Mouse (Mus musculus) thymus, adult 2 months (tissue): ENCODE results near the gene Got1. TPM values are rescaled to one million over a fixed set of nuclear protein-coding genes. Genes with fewer than 3 reads are reported as not detected.
A peak's percentile ranks its signal among the peaks of the same experiment; 100 is the strongest.

Source experiments
- DNase-seq: peaks from one replicate; pipeline ENCODE4 v3.0.0; 2021
- H3K27ac ChIP-seq: fragments of 200-500 bp; 2 replicates; pipeline ENCODE4 v1.5.1; 2012; ENCODE audit warnings: low read length, control low read depth; ENCODE audit not compliant: control insufficient read depth, insufficient read depth
- H3K27me3 ChIP-seq: fragments of 200-500 bp; 2 replicates; pipeline ENCODE4 v1.6.1; 2012; ENCODE audit warnings: mild to moderate bottlenecking, low read length, moderate library complexity, mixed read lengths; ENCODE audit not compliant: control insufficient read depth, insufficient read depth
- H3K36me3 ChIP-seq: fragments of 200-500 bp; 2 replicates; pipeline ENCODE4 v1.6.1; 2012; ENCODE audit warnings: mild to moderate bottlenecking, low read length, moderate library complexity; ENCODE audit not compliant: control insufficient read depth, insufficient read depth
- H3K4me1 ChIP-seq: fragments of 200-500 bp; replicated peaks from 2 replicates; pipeline ENCODE4 v1.6.1; 2012; ENCODE audit warnings: low read length; ENCODE audit not compliant: control insufficient read depth, insufficient read depth
- H3K4me3 ChIP-seq: fragments of 200-500 bp; 2 replicates; pipeline ENCODE4 v1.5.1; 2012; ENCODE audit warnings: mild to moderate bottlenecking, low read length, control low read depth, moderate library complexity; ENCODE audit not compliant: control insufficient read depth, insufficient read depth
- CTCF ChIP-seq: fragments of 200-500 bp; IDR thresholded peaks from 2 replicates; pipeline ENCODE4 v1.5.1; 2012; ENCODE audit warnings: mild to moderate bottlenecking, control low read depth, low read length, moderate library complexity, borderline replicate concordance; ENCODE audit not compliant: control insufficient read depth, poor library complexity, insufficient read depth; ENCODE audit errors: extremely low read depth
- POLR2A ChIP-seq: fragments of 200-500 bp; IDR thresholded peaks from 2 replicates; pipeline ENCODE4 v1.6.1; 2012; ENCODE audit warnings: mild to moderate bottlenecking, low read length, control low read depth, moderate library complexity; ENCODE audit not compliant: control insufficient read depth, poor library complexity, insufficient read depth; ENCODE audit errors: extremely low read depth
- WGBS: fragments of 180-500 bp; shearing (Covaris S2); methylation state at CpG from one replicate; pipeline ENCODE4 v1.1.7; 2018; 5-methylcytosine and 5-hydroxymethylcytosine counted together
- polyA plus RNA-seq: library from polyadenylated mRNA; depleted of rRNA; stranded (reverse); fragments of >200 nt; gene quantifications from 2 replicates; pipeline ENCODE4 v1.2.3, GENCODE M21; 2012

Got1 gene
- polyA plus RNA-seq, 1 experiment = 41.4 TPM

DNA sequence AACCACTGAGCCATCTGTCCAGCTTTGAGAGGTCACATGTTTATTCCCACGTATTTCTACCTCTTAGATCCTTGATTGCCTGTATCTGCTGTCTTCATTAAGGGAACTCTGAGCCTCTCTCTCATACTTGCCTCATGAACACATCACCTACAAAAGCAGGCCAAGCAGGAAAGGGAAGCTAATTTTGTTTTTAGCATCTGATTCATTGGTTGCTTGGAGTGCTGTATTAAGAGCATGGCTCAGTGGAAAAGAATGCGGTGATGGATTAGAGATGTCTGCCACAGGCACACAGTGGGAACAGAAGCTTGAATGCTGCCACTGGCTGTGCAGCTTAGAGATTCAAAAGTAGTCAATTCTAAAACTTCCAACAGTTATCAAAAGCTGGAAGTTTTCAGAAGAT is 35.8 kb upstream of the Got1 start:
- no peak for DNase-seq
- no peak overlapping the region for H3K27ac ChIP-seq
- WGBS = 93% methylated on average over 2 of the region's 2 CpGs
- no peaks in the 10 kb centered on the region for H3K4me1 ChIP-seq
- no peak overlapping the region for H3K4me3 ChIP-seq
- TF ChIP-seq POLR2A = no peak
- no peak for TF ChIP-seq CTCF
- H3K27me3 ChIP-seq = no peaks in the 10 kb centered on the region
- no peaks in the 10 kb centered on the region for H3K36me3 ChIP-seq

DNA sequence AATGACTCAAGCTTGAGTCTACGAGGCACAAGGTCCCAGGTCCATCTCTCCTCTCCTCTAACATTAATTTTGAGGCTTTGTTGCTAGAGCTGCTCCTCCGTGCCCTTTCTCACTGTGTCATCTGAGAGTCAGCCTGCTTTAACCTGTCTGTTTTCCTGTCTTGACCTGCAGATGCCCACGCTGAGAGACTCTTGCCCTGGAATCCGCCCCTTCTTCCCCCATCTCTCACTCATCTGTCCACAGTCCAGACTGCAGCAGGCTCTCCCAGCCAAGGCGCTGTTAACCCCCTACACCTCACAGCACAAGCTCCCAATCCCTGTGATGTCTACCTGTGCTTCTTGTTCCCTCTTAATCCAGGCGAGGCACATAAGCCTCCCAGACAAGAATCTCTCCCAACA is 27.1 kb upstream of the Got1 start:
- TF ChIP-seq POLR2A (no peak), CTCF (no peak)
- no peak overlapping the region for H3K27ac ChIP-seq
- 78% methylated on average over 6 of the region's 6 CpGs for WGBS
- H3K4me3 ChIP-seq = no peak overlapping the region
- DNase-seq = no peak
- no peaks in the 10 kb centered on the region for H3K4me1 ChIP-seq
- H3K36me3 ChIP-seq = no peaks in the 10 kb centered on the region
- no peaks in the 10 kb centered on the region for H3K27me3 ChIP-seq

DNA sequence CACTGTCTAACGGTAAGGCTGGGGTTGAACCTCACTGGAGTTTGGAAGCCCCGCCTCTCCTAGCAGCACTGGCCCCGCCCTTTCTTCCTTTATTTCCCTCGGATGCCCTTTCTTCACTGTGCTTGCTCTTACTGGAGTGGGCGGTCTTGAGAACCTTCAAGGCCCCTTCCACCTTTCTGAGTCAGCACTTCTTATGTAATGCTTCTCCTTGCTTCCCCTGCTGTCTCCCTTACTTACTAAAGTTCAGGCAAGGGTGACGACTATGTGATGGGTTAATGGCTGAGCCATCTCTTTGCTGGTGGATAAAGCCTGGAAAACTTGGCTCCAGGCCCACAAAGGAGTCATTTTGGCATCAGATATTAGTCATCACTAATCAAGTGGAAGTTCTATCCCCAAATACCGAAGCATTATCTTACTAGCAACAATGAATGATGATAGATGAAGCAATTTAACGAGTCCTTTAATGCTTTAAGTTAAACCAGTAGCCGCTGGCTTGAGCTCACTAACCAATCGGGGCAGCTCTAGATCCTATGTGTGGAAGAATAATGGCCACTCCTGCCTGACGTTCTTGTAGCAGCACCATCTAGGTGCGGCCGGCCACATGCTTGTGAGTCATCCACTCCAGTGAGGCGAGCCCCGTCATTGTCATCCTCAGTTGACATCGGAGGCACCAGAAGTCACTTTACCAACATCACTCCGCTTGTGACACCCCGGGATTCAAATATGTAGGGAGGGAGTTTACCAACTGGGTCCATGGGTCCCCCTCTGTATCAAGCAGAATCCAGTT is 26.5 kb upstream of the Got1 start:
- Histone ChIP-seq H3K27me3 (no peaks in the 10 kb centered on the region), H3K4me1 (no peaks in the 10 kb centered on the region), H3K4me3 (no peak overlapping the region), H3K36me3 (no peaks in the 10 kb centered on the region), H3K27ac (no peak overlapping the region)
- DNase-seq = no peak
- TF ChIP-seq CTCF = no peak
- TF ChIP-seq POLR2A = no peak
- 79% methylated on average over 18 of the region's 18 CpGs for WGBS

DNA sequence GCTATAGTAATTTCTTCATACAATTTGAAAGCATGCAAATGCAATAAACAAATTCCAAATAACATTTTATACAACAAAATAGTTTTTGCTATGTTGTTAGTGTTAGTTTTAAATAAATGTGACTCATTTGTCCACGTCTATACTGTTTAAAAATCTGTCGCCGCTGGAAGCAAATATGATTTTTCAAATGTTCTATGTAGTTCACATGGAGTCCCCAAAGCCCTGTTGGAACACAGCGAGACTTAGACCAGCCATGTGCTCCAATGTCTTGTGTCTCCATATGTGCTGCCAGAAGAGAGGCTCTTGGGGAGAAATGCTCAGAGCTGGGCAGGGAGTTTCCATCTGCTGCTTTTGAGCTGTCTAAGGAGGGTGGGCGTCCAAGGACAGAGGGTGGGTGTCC is 23.7 kb upstream of the Got1 start:
- Histone ChIP-seq H3K4me3 (no peak overlapping the region), H3K27me3 (no peaks in the 10 kb centered on the region), H3K4me1 (no peaks in the 10 kb centered on the region), H3K36me3 (no peaks in the 10 kb centered on the region), H3K27ac (no peak overlapping the region)
- TF ChIP-seq CTCF = no peak
- TF ChIP-seq POLR2A = no peak
- no peak for DNase-seq
- 93% methylated on average over 5 of the region's 5 CpGs for WGBS

DNA sequence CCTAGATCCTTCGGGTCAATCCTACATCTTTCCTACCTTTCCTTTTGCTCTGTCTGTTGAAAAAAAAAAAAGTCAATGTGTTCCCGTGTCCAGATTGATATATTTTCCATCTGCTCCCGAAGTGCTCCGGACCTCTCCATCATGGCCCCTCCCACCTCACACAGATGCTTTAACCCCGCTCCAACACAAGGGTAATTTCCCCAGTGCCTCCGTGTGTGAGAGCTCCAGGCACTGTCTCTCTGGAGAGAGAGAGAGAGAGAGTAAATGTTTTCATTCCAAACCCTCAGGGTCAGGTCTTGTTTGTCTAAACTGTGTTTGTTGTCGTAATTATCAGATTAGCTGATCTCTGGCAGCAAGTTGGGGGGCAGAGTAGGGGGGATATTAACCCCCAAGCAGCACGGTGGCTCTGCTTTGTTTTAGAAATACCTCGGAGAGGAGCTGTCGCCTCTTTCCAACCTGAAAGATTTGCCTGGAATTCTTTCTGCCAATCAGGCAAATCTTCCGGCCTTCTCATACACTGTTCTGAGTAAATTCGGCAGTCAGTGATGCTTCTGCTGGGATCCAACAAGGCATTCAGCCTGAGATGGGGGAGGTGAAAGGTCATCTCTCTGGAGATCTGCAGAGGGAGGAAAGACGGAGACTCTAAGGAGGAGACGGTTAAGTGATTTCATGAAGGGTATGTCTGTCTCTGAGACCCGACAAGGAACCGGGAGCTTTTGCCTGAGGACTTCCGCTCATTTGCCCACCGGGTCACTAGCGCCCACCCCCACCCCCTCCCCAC is 22.1 kb upstream of the Got1 start:
- no peak for DNase-seq
- Histone ChIP-seq H3K27ac (no peak overlapping the region), H3K36me3 (no peaks in the 10 kb centered on the region), H3K27me3 (no peaks in the 10 kb centered on the region), H3K4me1 (no peaks in the 10 kb centered on the region), H3K4me3 (no peak overlapping the region)
- TF ChIP-seq CTCF (no peak), POLR2A (no peak)
- 78% methylated on average over 19 of the region's 19 CpGs for WGBS

DNA sequence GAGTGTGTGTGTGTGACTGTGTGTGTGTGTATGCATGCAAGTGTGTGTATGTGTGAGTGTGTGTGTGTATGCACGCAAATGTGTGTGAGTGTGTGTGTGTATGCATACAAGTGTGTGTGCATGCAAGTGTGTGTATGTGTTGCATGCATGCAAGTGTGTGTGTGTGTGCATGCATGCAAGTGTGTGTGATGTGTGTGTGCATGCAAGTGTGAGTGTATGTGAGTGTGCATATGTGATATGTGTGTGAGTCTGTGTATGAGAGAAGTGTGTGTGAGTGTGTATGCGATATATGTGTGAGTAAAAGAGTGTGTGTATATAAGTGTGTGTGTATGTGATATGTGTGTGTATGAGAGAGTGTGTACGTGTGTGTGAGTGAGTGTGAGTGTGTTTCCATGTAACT is 11.0 kb upstream of the Got1 start:
- Histone ChIP-seq H3K36me3 (no peaks in the 10 kb centered on the region), H3K4me1 (peaks cover 6% of the 10 kb centered on the region), H3K27ac (no peak overlapping the region), H3K27me3 (no peaks in the 10 kb centered on the region), H3K4me3 (no peak overlapping the region)
- 94% methylated on average over 3 of the region's 3 CpGs for WGBS
- TF ChIP-seq CTCF (no peak), POLR2A (no peak)
- DNase-seq = no peak

DNA sequence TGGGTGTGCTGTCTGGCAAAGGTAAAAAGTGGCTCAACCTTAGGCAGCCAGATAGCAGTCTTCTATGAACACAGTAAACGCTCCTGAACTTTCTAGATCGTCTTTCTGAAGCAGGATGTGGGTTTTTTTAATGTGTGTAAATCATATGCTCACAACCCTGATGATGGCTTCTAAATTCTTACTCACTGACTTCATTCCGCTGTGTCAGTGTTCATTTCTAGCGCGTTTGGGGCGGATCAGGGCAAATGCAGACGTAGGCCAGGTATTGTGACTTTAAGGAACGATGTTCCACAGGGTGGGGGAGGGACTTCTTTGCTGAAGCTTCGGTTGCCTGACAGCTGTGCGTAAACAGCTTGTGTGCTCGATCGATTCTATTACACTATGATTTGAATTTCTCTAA is 6.5 kb upstream of the Got1 start:
- no peaks in the 10 kb centered on the region for H3K27me3 ChIP-seq
- TF ChIP-seq CTCF (no peak), POLR2A (no peak)
- H3K4me3 ChIP-seq = no peak overlapping the region
- H3K27ac ChIP-seq = no peak overlapping the region
- H3K4me1 ChIP-seq = peaks cover 10% of the 10 kb centered on the region
- peak; percentile 41 for DNase-seq
- H3K36me3 ChIP-seq = no peaks in the 10 kb centered on the region
- 8% methylated on average over 12 of the region's 12 CpGs for WGBS
